Comparison of ENCODE assay signal across 20 mouse cellular contexts in genomic region chr12:40798344-40799017, GRCm38 (mm10).
A peak's percentile ranks its signal among the peaks of the same experiment; 100 is the strongest.
DNase-seq lines count a peak whose midpoint lies in the region; ATAC-seq and TF ChIP-seq lines count a peak whose summit lies in the region.
"Had no signal": no experiment of that assay in that cellular context is flagged by ENCODE, and none has a peak within 500 bp of the region (broad histone marks: within the 10 kb centered on the region; RNA-seq: fewer than 3 reads in every experiment).

No protein-coding gene starts in this region.

- no peaks in the 10 kb centered on the region for H3K27me3 ChIP-seq in hindbrain, embryonic 14.5 days (ENCODE audit: control insufficient read depth, insufficient read depth, low read length)
- no peaks in the 10 kb centered on the region for H3K27me3 ChIP-seq in hindbrain, embryonic 13.5 days
- H3K27me3 ChIP-seq in midbrain, embryonic 15.5 days (replicated peaks) = no peaks in the 10 kb centered on the region
- no peaks in the 10 kb centered on the region for H3K27me3 ChIP-seq in midbrain, postnatal 0 days (ENCODE audit: insufficient read depth, low read length)
- peaks cover 10% of the 10 kb centered on the region for H3K27me3 ChIP-seq in limb, embryonic 13.5 days
- no peaks in the 10 kb centered on the region for H3K27me3 ChIP-seq in neural tube, embryonic 15.5 days (replicated peaks)
- H3K27me3 ChIP-seq: embryonic facial prominence, embryonic 12.5 days had no signal

- H3K9me3 ChIP-seq in hindbrain, embryonic 14.5 days (ENCODE audit: control insufficient read depth, low read length) = no peaks in the 10 kb centered on the region
- no peaks in the 10 kb centered on the region for H3K9me3 ChIP-seq in hindbrain, embryonic 13.5 days
- no peaks in the 10 kb centered on the region for H3K9me3 ChIP-seq in midbrain, embryonic 15.5 days
- H3K9me3 ChIP-seq in midbrain, postnatal 0 days (ENCODE audit: low read length) = no peaks in the 10 kb centered on the region
- no peaks in the 10 kb centered on the region for H3K9me3 ChIP-seq in limb, embryonic 13.5 days
- H3K9me3 ChIP-seq in neural tube, embryonic 15.5 days (replicated peaks) = no peaks in the 10 kb centered on the region
- H3K9me3 ChIP-seq: embryonic facial prominence, embryonic 12.5 days had no signal

- H3K4me2 ChIP-seq in hindbrain, embryonic 14.5 days (replicated peaks) = no peak overlapping the region
- H3K4me2 ChIP-seq in hindbrain, embryonic 13.5 days = no peak overlapping the region
- H3K4me2 ChIP-seq in midbrain, embryonic 15.5 days = no peak overlapping the region
- H3K4me2 ChIP-seq in midbrain, postnatal 0 days (ENCODE audit: low read depth, low read length, poor library complexity, severe bottlenecking) = no peak overlapping the region
- H3K4me2 ChIP-seq in limb, embryonic 13.5 days (replicated peaks) = no peak overlapping the region
- H3K4me2 ChIP-seq in neural tube, embryonic 15.5 days = no peak overlapping the region
- H3K4me2 ChIP-seq: embryonic facial prominence, embryonic 12.5 days had no signal

- 71% methylated on average over 5 of the region's 5 CpGs for WGBS in hindbrain, embryonic 14.5 days
- 82% methylated on average over 5 of the region's 5 CpGs for WGBS in hindbrain, embryonic 13.5 days
- WGBS in midbrain, embryonic 15.5 days = 73% methylated on average over 5 of the region's 5 CpGs
- 70% methylated on average over 5 of the region's 5 CpGs for WGBS in midbrain, postnatal 0 days
- WGBS in limb, embryonic 13.5 days = 40% methylated on average over 5 of the region's 5 CpGs
- 69% methylated on average over 5 of the region's 5 CpGs for WGBS in neural tube, embryonic 15.5 days

- H3K36me3 ChIP-seq in hindbrain, embryonic 14.5 days (replicated peaks; ENCODE audit: control insufficient read depth, insufficient read depth) = no peaks in the 10 kb centered on the region; the same call in 1 of the 2 replicates
- H3K36me3 ChIP-seq in hindbrain, embryonic 13.5 days = 0 out of 2 replicates have a peak, but pooled peaks cover 6% of the 10 kb centered on the region
- H3K36me3 ChIP-seq in midbrain, embryonic 15.5 days (replicated peaks) = no peaks in the 10 kb centered on the region
- H3K36me3 ChIP-seq in midbrain, postnatal 0 days (ENCODE audit: insufficient read depth, low read length) = peaks cover 2% of the 10 kb centered on the region; the same call in 1 of the 2 replicates
- no peaks in the 10 kb centered on the region; the same call in 1 of the 2 replicates for H3K36me3 ChIP-seq in limb, embryonic 13.5 days
- H3K36me3 ChIP-seq in neural tube, embryonic 15.5 days = no peaks in the 10 kb centered on the region; the same call in 1 of the 2 replicates
- H3K36me3 ChIP-seq: embryonic facial prominence, embryonic 12.5 days had no signal

- no peak overlapping the region for H3K9ac ChIP-seq in hindbrain, embryonic 14.5 days
- no peak overlapping the region for H3K9ac ChIP-seq in hindbrain, embryonic 13.5 days
- no peak overlapping the region for H3K9ac ChIP-seq in midbrain, embryonic 15.5 days
- H3K9ac ChIP-seq in midbrain, postnatal 0 days (replicated peaks; ENCODE audit: low read length, poor library complexity, severe bottlenecking) = no peak overlapping the region
- no peak overlapping the region for H3K9ac ChIP-seq in limb, embryonic 13.5 days
- H3K9ac ChIP-seq in neural tube, embryonic 15.5 days (replicated peaks) = no peak overlapping the region
- H3K9ac ChIP-seq: embryonic facial prominence, embryonic 12.5 days; liver, postnatal 0 days had no signal

- peaks cover 13% of the 10 kb centered on the region; the same call in 1 of the 2 replicates for H3K4me1 ChIP-seq in hindbrain, embryonic 14.5 days (replicated peaks; ENCODE audit: control insufficient read depth, insufficient read depth, low read length)
- H3K4me1 ChIP-seq in hindbrain, embryonic 13.5 days (replicated peaks) = peaks cover 25% of the 10 kb centered on the region
- H3K4me1 ChIP-seq in midbrain, embryonic 15.5 days = peaks cover 12% of the 10 kb centered on the region
- H3K4me1 ChIP-seq in midbrain, postnatal 0 days (ENCODE audit: insufficient read depth, low read length) = no peaks in the 10 kb centered on the region
- H3K4me1 ChIP-seq in limb, embryonic 13.5 days = peaks cover 23% of the 10 kb centered on the region
- peaks cover 22% of the 10 kb centered on the region for H3K4me1 ChIP-seq in neural tube, embryonic 15.5 days

- H3K27ac ChIP-seq in hindbrain, embryonic 14.5 days = no peak overlapping the region
- H3K27ac ChIP-seq in hindbrain, embryonic 13.5 days = no peak overlapping the region
- no peak overlapping the region for H3K27ac ChIP-seq in midbrain, embryonic 15.5 days
- no peak overlapping the region for H3K27ac ChIP-seq in midbrain, postnatal 0 days (ENCODE audit: low read depth, low read length)
- H3K27ac ChIP-seq in limb, embryonic 13.5 days = no peak overlapping the region
- no peak overlapping the region for H3K27ac ChIP-seq in neural tube, embryonic 15.5 days (replicated peaks)
- H3K27ac ChIP-seq: embryonic facial prominence, embryonic 12.5 days; stomach, postnatal 0 days had no signal

- DNase-seq in embryo, embryonic 11 days = peak; percentile 37
- DNase-seq in embryo, embryonic 10 days (ENCODE audit: low spot score) = no peak
- no peak for DNase-seq in hindbrain, embryonic 14.5 days (ENCODE audit: low spot score)
- DNase-seq in midbrain, postnatal 0 days (ENCODE audit: low spot score) = no peak
- DNase-seq: adrenal gland, postnatal 14 days; cerebellum, adult 11 months; cerebellum, postnatal 14 days; gastrocnemius, postnatal 14 days; kidney, adult 18-20 months; liver; liver, postnatal 0 days; right cerebral cortex, postnatal 4 days had no signal

- ATAC-seq in hindbrain, embryonic 14.5 days (ENCODE audit: low FRiP score) = 0 out of 2 replicates have a peak, but pooled peaks have one; percentile 40
- ATAC-seq in hindbrain, embryonic 13.5 days (ENCODE audit: low FRiP score) = no peak
- ATAC-seq in midbrain, embryonic 15.5 days (replicated peaks) = 0 out of 2 replicates have a peak, but pooled peaks have one; percentile 6
- ATAC-seq in midbrain, postnatal 0 days (ENCODE audit: low FRiP score) = no peak
- peak; percentile 62; the same call in 1 of the 2 replicates for ATAC-seq in limb, embryonic 13.5 days (ENCODE audit: low FRiP score, low read depth)
- ATAC-seq in neural tube, embryonic 15.5 days (ENCODE audit: low FRiP score) = no peak
- ATAC-seq: CD4-positive, CD25-positive, alpha-beta regulatory T cell, adult 4 months; liver, postnatal 0 days; midbrain, embryonic 16.5 days had no signal

- no peak overlapping the region for H3K4me3 ChIP-seq in hindbrain, embryonic 14.5 days (replicated peaks; ENCODE audit: low read length)
- no peak overlapping the region for H3K4me3 ChIP-seq in hindbrain, embryonic 13.5 days
- H3K4me3 ChIP-seq in midbrain, embryonic 15.5 days = no peak overlapping the region
- H3K4me3 ChIP-seq in midbrain, postnatal 0 days (ENCODE audit: low read depth, low read length) = no peak overlapping the region
- H3K4me3 ChIP-seq in limb, embryonic 13.5 days = no peak overlapping the region
- no peak overlapping the region for H3K4me3 ChIP-seq in neural tube, embryonic 15.5 days (replicated peaks)
- H3K4me3 ChIP-seq: embryonic facial prominence, embryonic 12.5 days had no signal

- no peak for TF ChIP-seq CTCF in midbrain, postnatal 0 days (IDR thresholded peaks at IDR 0.05)

Comparison
In these comparisons a context has a peak if more than half of its experiments do, and no peak if none do; other contexts are left out.
1. ATAC-seq: peak in hindbrain, embryonic 14.5 days (single experiment), midbrain, embryonic 15.5 days (single experiment) and limb, embryonic 13.5 days (single experiment); none in hindbrain, embryonic 13.5 days (single experiment), midbrain, postnatal 0 days (single experiment) and neural tube, embryonic 15.5 days (single experiment).